Mouse (Mus musculus) liver, postnatal 0 days (tissue): ENCODE results near the gene Kpna2. TPM values are rescaled to one million over a fixed set of nuclear protein-coding genes. Genes with fewer than 3 reads are reported as not detected.
"Not testable (repeated sequence)": the region's sequence is repeated elsewhere in the genome, so short reads cannot be mapped to it uniquely, and the experiment has no call there.

ENCODE experiments used
- ATAC-seq: fragments of 200-750 bp; cut with Nextera tagmentation; 2 replicates; pipeline ENCODE4 v1.8.0; 2017; ENCODE audit warnings: mild to moderate bottlenecking, moderate library complexity
- DNase-seq: peaks from one replicate; pipeline ENCODE4 v3.0.0-alpha.2; 2016
- H3K27ac ChIP-seq: fragments of 300-500 bp; sonication (generic); 2 replicates; pipeline ENCODE4 v1.5.1; 2014; ENCODE audit warnings: antibody characterized with exemption, moderate library complexity, mild to moderate bottlenecking, low read depth
- H3K27me3 ChIP-seq: fragments of 300-500 bp; sonication (generic); 2 replicates; pipeline ENCODE4 v1.6.1; 2014; ENCODE audit warnings: low read length, control low read depth, mixed read lengths; ENCODE audit not compliant: insufficient read depth
- H3K36me3 ChIP-seq: fragments of 300-500 bp; sonication (generic); replicated peaks from 2 replicates; pipeline ENCODE4 v1.6.1; 2014; ENCODE audit warnings: mild to moderate bottlenecking, control low read depth, low read length, moderate library complexity, mixed read lengths; ENCODE audit not compliant: insufficient read depth
- H3K4me1 ChIP-seq: fragments of 300-500 bp; sonication (generic); 2 replicates; pipeline ENCODE4 v1.6.1; 2014; ENCODE audit warnings: antibody characterized with exemption, mild to moderate bottlenecking, control low read depth; ENCODE audit not compliant: insufficient read depth
- H3K4me2 ChIP-seq: fragments of 300-500 bp; sonication (generic); 2 replicates; pipeline ENCODE4 v1.6.1; 2014; ENCODE audit warnings: low read depth, mild to moderate bottlenecking, low read length, moderate library complexity, mixed read lengths
- H3K4me3 ChIP-seq: fragments of 300-500 bp; sonication (generic); 2 replicates; pipeline ENCODE4 v1.5.1; 2014; ENCODE audit warnings: low read depth, low read length
- H3K9ac ChIP-seq: fragments of 300-500 bp; sonication (generic); replicated peaks from 2 replicates; pipeline ENCODE4 v1.6.1; 2014; ENCODE audit warnings: mild to moderate bottlenecking, moderate library complexity
- H3K9me3 ChIP-seq: fragments of 300-500 bp; sonication (generic); 2 replicates; pipeline ENCODE4 v1.6.1; 2016; ENCODE audit warnings: mild to moderate bottlenecking, control low read depth, low read length, mixed read lengths
- CTCF ChIP-seq: sonication (generic); IDR thresholded peaks from 2 replicates; pipeline ENCODE4 v1.5.1; 2016; ENCODE audit warnings: antibody characterized with exemption, low read depth
- EP300 ChIP-seq: IDR thresholded peaks from 2 replicates; pipeline ENCODE4 v1.6.1; 2016; ENCODE audit warnings: antibody characterized with exemption, low read depth, mild to moderate bottlenecking
- WGBS: fragments of 180-500 bp; shearing (Covaris S2); extraction: QIAGEN DNeasy Blood & Tissue Kit; methylation state at CpG from one replicate; pipeline ENCODE4 v1.1.7; 2014; ENCODE audit not compliant: insufficient replicate concordance; 5-methylcytosine and 5-hydroxymethylcytosine counted together
- polyA plus RNA-seq: library from polyadenylated mRNA; unstranded; fragments of >200 nt; fragmentation: Nextera tagmentation; extraction: Ambion mirVana; gene quantifications from 2 replicates; pipeline ENCODE4 v1.2.1, GENCODE M21; 2015

Kpna2 gene
- polyA plus RNA-seq, 1 experiment from 2014 or later, result 128 TPM

GRCm38 (mm10) chr11:107019318-107019717 lies 20.0 kb upstream of the Kpna2 start:
- no peaks in the 10 kb centered on the region for H3K36me3 ChIP-seq
- no peaks in the 10 kb centered on the region for H3K27me3 ChIP-seq
- no peak overlapping the region for H3K9ac ChIP-seq
- no peak for TF ChIP-seq CTCF
- TF ChIP-seq EP300, result no peak
- no peaks in the 10 kb centered on the region for H3K9me3 ChIP-seq
- no peak for DNase-seq
- no peak for ATAC-seq
- H3K4me1 ChIP-seq, result peaks cover 4% of the 10 kb centered on the region; the same call in 1 of the 2 replicates
- H3K4me2 ChIP-seq, result no peak overlapping the region
- H3K27ac ChIP-seq, result no peak overlapping the region
- no peak overlapping the region for H3K4me3 ChIP-seq
- WGBS, result 78% methylated on average over 4 of the region's 4 CpGs

GRCm38 (mm10) chr11:107018606-107019005 lies 19.3 kb upstream of the Kpna2 start:
- ATAC-seq, result no peak
- TF ChIP-seq CTCF (peak; percentile 78), EP300 (no peak)
- Histone ChIP-seq H3K4me2 (no peak overlapping the region), H3K4me1 (peaks cover 4% of the 10 kb centered on the region; the same call in 1 of the 2 replicates), H3K9me3 (no peaks in the 10 kb centered on the region), H3K27me3 (no peaks in the 10 kb centered on the region), H3K4me3 (no peak overlapping the region), H3K9ac (no peak overlapping the region), H3K36me3 (no peaks in the 10 kb centered on the region), H3K27ac (no peak overlapping the region)
- peak; percentile 53 for DNase-seq
- WGBS, result 33% methylated on average over 8 of the region's 8 CpGs

- H3K9ac ChIP-seq, result no peak overlapping the region
- no peaks in the 10 kb centered on the region for H3K27me3 ChIP-seq
- TF ChIP-seq CTCF, result peak; percentile 26
- no peak for TF ChIP-seq EP300
- 63% methylated on average over 6 of the region's 6 CpGs for WGBS
- no peaks in the 10 kb centered on the region for H3K36me3 ChIP-seq
- ATAC-seq (no peak), DNase-seq (no peak)
- no peak overlapping the region for H3K4me3 ChIP-seq
- H3K4me2 ChIP-seq, result no peak overlapping the region
- H3K9me3 ChIP-seq, result no peaks in the 10 kb centered on the region
- H3K27ac ChIP-seq, result no peak overlapping the region
- H3K4me1 ChIP-seq, result peaks cover 4% of the 10 kb centered on the region; the same call in 1 of the 2 replicates
Measured at GRCm38 (mm10) chr11:107017339-107017886, 18.1 kb upstream of the Kpna2 start.

- Histone ChIP-seq H3K36me3 (no peaks in the 10 kb centered on the region), H3K4me2 (no peak overlapping the region), H3K4me1 (no peaks in the 10 kb centered on the region), H3K9me3 (no peaks in the 10 kb centered on the region), H3K4me3 (no peak overlapping the region), H3K9ac (peak overlapping the region; percentile 21; the same call in 1 of the 2 replicates), H3K27ac (no peak overlapping the region; the same call in 1 of the 2 replicates), H3K27me3 (no peaks in the 10 kb centered on the region)
- ATAC-seq (no peak), DNase-seq (no peak)
- TF ChIP-seq EP300 (no peak), CTCF (no peak)
- WGBS, result 73% methylated on average over 1 of the region's 1 CpGs
Measured at GRCm38 (mm10) chr11:107016893-107017292, 17.6 kb upstream of the Kpna2 start.

GRCm38 (mm10) chr11:107015535-107016187 lies 16.3 kb upstream of the Kpna2 start:
- not testable (repeated sequence) for H3K36me3 ChIP-seq, H3K27ac ChIP-seq, H3K4me1 ChIP-seq, H3K27me3 ChIP-seq, H3K9me3 ChIP-seq, H3K4me2 ChIP-seq, DNase-seq, H3K4me3 ChIP-seq, H3K9ac ChIP-seq, ATAC-seq
- WGBS, result 80% methylated on average over 11 of the region's 11 CpGs

- Histone ChIP-seq H3K9me3 (no peaks in the 10 kb centered on the region), H3K4me3 (no peak overlapping the region), H3K4me2 (peak overlapping the region; percentile 31; the same call in 1 of the 2 replicates), H3K36me3 (no peaks in the 10 kb centered on the region), H3K27ac (peak overlapping the region; percentile 31), H3K27me3 (no peaks in the 10 kb centered on the region), H3K4me1 (peaks cover 8% of the 10 kb centered on the region; the same call in 1 of the 2 replicates), H3K9ac (no peak overlapping the region)
- ATAC-seq (no peak), DNase-seq (peak; percentile 61)
- TF ChIP-seq EP300 (no peak), CTCF (peak; percentile 65)
- 28% methylated on average over 14 of the region's 14 CpGs for WGBS
Measured at GRCm38 (mm10) chr11:107014597-107015309, 15.4 kb upstream of the Kpna2 start.
